Mouse (Mus musculus) Patski (cell line): ENCODE measurements around the gene Tbc1d8. TPM values are rescaled to one million over a fixed set of nuclear protein-coding genes. Genes with fewer than 3 reads are reported as not detected.

Experiments
- ATAC-seq: fragments of 100-300 bp; one replicate; pipeline ENCODE4 v1.8.0; 2021
- CTCF ChIA-PET: fragments of 350-600 bp; sonication (Branson Sonifier 250); formaldehyde crosslinking; loops from one replicate; lab custom pipeline; 2022; ENCODE audit warnings: inconsistent platforms; lab: Charles Lee
- POLR2A ChIA-PET: fragments of 350-600 bp; sonication (Branson Sonifier 250); formaldehyde crosslinking; loops from one replicate; lab custom pipeline; 2022; ENCODE audit warnings: antibody characterized with exemption, inconsistent platforms; lab: Charles Lee
- DNase-seq: peaks from one replicate; pipeline ENCODE4 v3.0.0-alpha.2; 2011; ENCODE audit warnings: low read depth, low spot score
- H3K27me3 ChIP-seq: fragments of 371-371 bp; one replicate; pipeline ENCODE4 v1.5.1; 2021
- CTCF ChIP-seq: fragments of 100-300 bp; IDR thresholded peaks from one replicate; pipeline ENCODE4 v1.5.1; 2021
- in situ Hi-C: fragments of 300-500 bp; cut with MboI; formaldehyde crosslinking; loops from 3 replicates; pipeline ENCODE4 v1.11.1; 2018; ENCODE audit warnings: low pct_unique_long_range_greater_than_20kb, mixed read lengths
- polyA plus RNA-seq: library from polyadenylated mRNA; unstranded; gene quantifications from one replicate; pipeline ENCODE4 v1.2.3, GENCODE M21; 2021

Gene Tbc1d8
- polyA plus RNA-seq, 1 experiment from 2014 or later = 3.0 TPM

- DNase-seq (no peak), ATAC-seq (no peak)
- CTCF ChIA-PET = no interaction called here
- POLR2A ChIA-PET = no interaction called here
- TF ChIP-seq CTCF = no peak
- in situ Hi-C loops = no loop called here
- no peaks in the 10 kb centered on the region for H3K27me3 ChIP-seq
Observed at GRCm38 (mm10) chr1:39457887-39458874, 20.4 kb downstream of the Tbc1d8 start.

DNA sequence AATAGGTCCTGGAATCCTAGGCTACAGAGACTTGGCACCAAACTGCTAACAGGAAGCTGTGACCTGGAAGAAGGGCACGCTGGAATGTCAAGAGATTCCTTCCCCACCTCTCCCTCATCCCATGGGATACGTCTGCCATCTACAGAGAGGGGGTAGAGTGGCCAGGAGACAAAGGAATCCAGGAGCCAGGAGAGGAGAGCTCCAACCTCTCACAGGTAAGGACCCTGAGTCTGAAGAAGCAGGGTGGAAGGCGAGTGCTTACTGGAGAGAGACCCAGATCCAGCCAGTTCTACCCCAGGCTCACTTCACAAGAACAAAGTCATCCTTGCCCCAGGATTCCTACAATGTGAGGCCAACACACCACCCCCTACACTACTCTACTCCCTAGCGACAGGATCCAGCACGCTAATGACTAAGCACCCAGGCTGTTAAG is 22.1 kb downstream of the Tbc1d8 start:
- CTCF ChIA-PET = interaction anchor here (0.9 kb wide), 1 partner anchor 46 kb away, joined by 3 read pairs; no protein-coding TSS in a partner anchor
- TF ChIP-seq CTCF = no peak
- DNase-seq = no peak
- ATAC-seq = no peak
- in situ Hi-C loops = no loop called here
- H3K27me3 ChIP-seq = no peaks in the 10 kb centered on the region
- POLR2A ChIA-PET = no interaction called here

- in situ Hi-C loops = no loop called here
- no peaks in the 10 kb centered on the region for H3K27me3 ChIP-seq
- DNase-seq (no peak), ATAC-seq (no peak)
- TF ChIP-seq CTCF = no peak
- POLR2A ChIA-PET = interaction anchor here (0.5 kb wide), 1 partner anchor 37 kb away, joined by 8 read pairs; no protein-coding TSS in a partner anchor
- CTCF ChIA-PET = interaction anchor here (0.9 kb wide), 1 partner anchor 45 kb away, joined by 3 read pairs; no protein-coding TSS in a partner anchor
Observed at GRCm38 (mm10) chr1:39455350-39456023, 23.1 kb downstream of the Tbc1d8 start.

- POLR2A ChIA-PET = no interaction called here
- CTCF ChIA-PET = no interaction called here
- ATAC-seq = no peak
- no peak for TF ChIP-seq CTCF
- H3K27me3 ChIP-seq = no peaks in the 10 kb centered on the region
- no peak for DNase-seq
- in situ Hi-C loops = no loop called here
Observed at GRCm38 (mm10) chr1:39454783-39455175, 23.8 kb downstream of the Tbc1d8 start.

DNA sequence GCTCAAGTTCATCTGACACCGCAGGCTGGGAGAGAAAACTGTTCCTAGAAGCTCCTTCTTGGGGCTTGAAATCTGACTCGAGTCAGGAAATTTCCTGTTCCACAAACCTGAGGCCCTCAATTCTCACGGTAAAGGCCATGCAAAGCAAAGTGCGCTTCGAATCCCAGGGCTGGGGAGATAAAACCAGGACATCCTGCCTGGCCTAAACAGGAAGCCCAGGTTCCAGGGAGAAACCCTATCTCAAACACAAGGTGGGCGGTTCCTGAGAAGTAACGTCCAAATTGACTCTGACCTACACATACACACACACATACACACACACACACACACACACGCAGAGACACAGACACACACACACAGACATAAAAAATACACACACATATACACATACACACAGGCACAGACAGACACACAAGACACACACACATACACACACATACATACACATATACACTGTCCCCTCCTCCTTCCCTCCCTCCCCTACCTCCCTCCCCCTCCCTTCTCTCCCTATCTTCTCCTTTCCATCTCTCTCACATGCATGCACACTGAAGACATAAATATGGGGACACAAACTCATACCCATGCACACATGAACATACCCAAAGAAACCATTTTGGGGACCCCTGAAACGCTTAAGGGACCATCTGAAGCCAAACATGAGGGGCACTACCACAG is 24.3 kb downstream of the Tbc1d8 start:
- ATAC-seq (no peak), DNase-seq (no peak)
- no peak for TF ChIP-seq CTCF
- no peaks in the 10 kb centered on the region for H3K27me3 ChIP-seq
- POLR2A ChIA-PET = no interaction called here
- CTCF ChIA-PET = no interaction called here
- in situ Hi-C loops = no loop called here

DNA sequence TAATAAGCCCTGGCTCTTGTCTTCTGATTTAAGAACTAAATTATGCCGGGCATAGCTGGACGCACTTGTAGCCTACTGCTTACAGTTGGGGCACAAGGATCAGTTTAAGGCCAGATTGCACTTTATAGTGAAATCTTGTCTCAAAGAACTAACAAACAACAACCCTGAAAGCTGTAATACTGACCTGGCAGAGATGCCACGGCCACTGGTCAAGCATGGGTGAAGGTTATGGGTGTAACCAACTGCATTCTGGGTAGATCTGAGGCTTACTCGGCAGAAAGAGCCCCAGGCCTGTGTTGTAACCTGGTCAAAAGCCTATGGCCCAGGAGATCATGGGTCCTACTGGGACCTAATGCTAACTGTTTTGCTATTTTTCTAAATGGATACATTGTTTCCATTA is 26.4 kb downstream of the Tbc1d8 start:
- ChIA-PET CTCF (no interaction called here), POLR2A (no interaction called here)
- in situ Hi-C loops = no loop called here
- DNase-seq (no peak), ATAC-seq (no peak)
- no peaks in the 10 kb centered on the region for H3K27me3 ChIP-seq
- no peak for TF ChIP-seq CTCF

DNA sequence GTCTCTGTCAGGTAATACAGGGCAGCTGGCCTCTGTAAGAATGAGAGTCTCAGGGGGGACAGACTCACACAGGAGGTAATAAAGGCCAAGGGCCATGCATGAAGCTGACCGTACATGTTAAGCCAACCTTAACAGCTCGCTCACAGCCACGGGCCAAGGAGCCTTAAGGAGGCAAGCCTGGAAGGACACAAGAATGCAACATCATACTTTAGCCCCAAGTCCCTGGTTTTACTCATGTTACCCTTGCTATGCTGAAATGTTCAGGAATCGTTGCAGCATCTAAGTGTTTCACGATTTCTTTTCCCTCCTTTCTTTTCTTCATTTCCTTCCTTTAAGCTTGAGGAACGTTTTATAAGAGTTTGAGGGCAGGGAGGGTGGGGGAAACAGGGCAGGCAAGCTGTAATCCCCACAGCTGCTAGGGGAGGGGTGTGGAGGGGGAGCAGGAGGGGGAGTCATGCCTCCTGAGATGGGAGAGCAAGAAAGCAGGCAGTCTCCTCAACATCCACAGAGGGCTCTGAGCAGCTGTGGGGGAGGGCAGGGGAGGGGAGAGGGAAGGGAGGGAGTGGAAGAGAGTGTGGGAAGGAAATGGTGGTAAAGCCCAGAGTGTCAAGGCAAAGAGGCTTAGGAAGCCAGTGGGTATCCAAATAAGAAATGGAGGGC is 28.4 kb downstream of the Tbc1d8 start:
- ATAC-seq (no peak), DNase-seq (no peak)
- ChIA-PET POLR2A (no interaction called here), CTCF (no interaction called here)
- H3K27me3 ChIP-seq = no peaks in the 10 kb centered on the region
- in situ Hi-C loops = no loop called here
- no peak for TF ChIP-seq CTCF

GRCm38 (mm10) chr1:39449251-39449790 is 29.2 kb downstream of the Tbc1d8 start:
- no peak for TF ChIP-seq CTCF
- POLR2A ChIA-PET = no interaction called here
- no peak for DNase-seq
- no peak for ATAC-seq
- H3K27me3 ChIP-seq = no peaks in the 10 kb centered on the region
- CTCF ChIA-PET = no interaction called here
- in situ Hi-C loops = no loop called here

DNA sequence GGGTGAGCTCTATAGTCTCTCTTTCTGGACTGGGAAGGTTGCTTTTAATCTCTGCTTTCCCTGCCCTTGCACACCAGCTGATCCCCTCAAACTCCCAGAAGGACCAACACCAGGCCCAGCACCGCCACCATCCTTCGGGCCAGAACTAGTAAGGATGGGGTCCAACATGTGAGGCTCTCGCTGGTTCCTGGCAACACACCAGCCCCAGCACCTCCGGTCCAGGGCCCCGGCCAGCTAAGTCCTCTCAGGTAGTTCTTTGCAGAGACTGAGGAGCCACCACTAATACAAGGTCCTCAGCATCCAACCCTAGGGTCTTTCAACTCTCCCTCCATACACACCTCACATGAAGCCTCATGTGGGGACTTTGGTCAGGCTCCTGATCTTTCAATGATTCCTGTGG is 29.7 kb downstream of the Tbc1d8 start:
- ATAC-seq (no peak), DNase-seq (no peak)
- POLR2A ChIA-PET = no interaction called here
- TF ChIP-seq CTCF = no peak
- CTCF ChIA-PET = no interaction called here
- in situ Hi-C loops = no loop called here
- H3K27me3 ChIP-seq = no peaks in the 10 kb centered on the region

DNA sequence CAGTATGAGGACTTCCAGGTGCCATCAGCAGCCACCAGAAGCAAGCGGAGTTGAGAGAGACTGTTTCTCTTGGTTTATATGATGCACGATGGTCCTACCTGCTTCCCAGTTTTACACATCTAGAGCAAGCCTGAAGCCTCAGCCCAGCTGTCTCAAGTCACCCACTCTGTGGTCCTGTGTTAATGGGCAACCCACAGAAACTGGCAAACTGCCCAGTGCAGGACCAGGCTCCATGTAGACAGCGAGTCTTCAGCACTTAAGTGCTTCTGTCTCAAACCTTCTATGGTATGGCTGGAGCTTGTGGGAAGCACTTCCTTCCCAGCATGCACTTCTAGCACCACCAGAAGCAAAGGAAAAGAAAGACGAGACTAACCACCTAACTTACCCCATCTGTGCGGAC is 30.3 kb downstream of the Tbc1d8 start:
- no peak for ATAC-seq
- in situ Hi-C loops = no loop called here
- ChIA-PET CTCF (no interaction called here), POLR2A (no interaction called here)
- TF ChIP-seq CTCF = no peak
- no peak for DNase-seq
- H3K27me3 ChIP-seq = no peaks in the 10 kb centered on the region
